Mouse (Mus musculus) liver, embryonic 15.5 days (tissue): ENCODE results near the gene Grb14. TPM values are rescaled to one million over a fixed set of nuclear protein-coding genes. Genes with fewer than 3 reads are reported as not detected.

Experiments
- polyA plus RNA-seq: library from polyadenylated mRNA; unstranded; fragments of >200 nt; fragmentation: Nextera tagmentation; extraction: Ambion mirVana; gene quantifications from 2 replicates; pipeline ENCODE4 v1.2.1, GENCODE M21; 2015

Grb14 gene
- polyA plus RNA-seq, 1 experiment from 2014 or later: 8.0 TPM

Other genes starting within 250 kb of the Grb14 start
- 3.8 and 4.3 TPM in 2 replicates for gene Cobll1, start 214.4 kb upstream of the Grb14 start, polyA plus RNA-seq